Mouse (Mus musculus): ENCODE measurements around the gene Clasp2. TPM values are rescaled to one million over a fixed set of nuclear protein-coding genes. Genes with fewer than 3 reads are reported as not detected.

The Clasp2 gene
- polyA plus RNA-seq, 1 experiment from 2014 or later: 8.7 TPM

DNA sequence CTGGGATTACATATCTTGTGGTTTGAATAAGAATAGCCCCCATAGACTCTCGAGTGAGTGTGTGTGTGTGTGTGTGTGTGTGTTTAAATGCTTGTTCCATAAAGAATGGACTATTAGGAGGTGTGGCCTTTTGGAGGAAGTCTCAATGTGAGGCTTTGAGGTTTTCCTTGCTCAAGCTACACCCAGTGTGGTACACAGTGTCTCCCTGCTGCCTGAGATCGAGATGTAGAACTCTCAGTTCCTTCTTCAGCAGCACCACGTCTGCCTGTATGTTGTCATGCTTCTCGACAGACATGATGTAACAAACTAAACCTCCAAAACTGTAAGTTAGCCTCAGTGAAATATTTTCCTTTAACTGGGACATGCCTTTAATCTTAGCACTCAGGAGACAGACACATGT, 187.3 kb downstream of the Clasp2 start:
- WGBS (ENCODE audit: insufficient replicate concordance): 15% methylated on average over 4 of the region's 4 CpGs
- Histone ChIP-seq H3K9ac (ENCODE audit: low read depth, low read length) (no peak overlapping the region), H3K4me3 (ENCODE audit: low read depth, low read length) (no peak overlapping the region), H3K27ac (ENCODE audit: low read length) (peak overlapping the region; percentile 46), H3K27me3 (ENCODE audit: control insufficient read depth, insufficient read depth, low read depth, low read length) (no peaks in the 10 kb centered on the region), H3K4me1 (ENCODE audit: control insufficient read depth, low read depth, low read length) (peaks cover 17% of the 10 kb centered on the region), H3K4me2 (ENCODE audit: low read depth, low read length) (no peak overlapping the region), H3K9me3 (replicated peaks; ENCODE audit: control insufficient read depth, low read length) (no peaks in the 10 kb centered on the region), H3K36me3 (ENCODE audit: control insufficient read depth, insufficient read depth) (no peaks in the 10 kb centered on the region)
- no peak for ATAC-seq (ENCODE audit: low read depth)

DNA sequence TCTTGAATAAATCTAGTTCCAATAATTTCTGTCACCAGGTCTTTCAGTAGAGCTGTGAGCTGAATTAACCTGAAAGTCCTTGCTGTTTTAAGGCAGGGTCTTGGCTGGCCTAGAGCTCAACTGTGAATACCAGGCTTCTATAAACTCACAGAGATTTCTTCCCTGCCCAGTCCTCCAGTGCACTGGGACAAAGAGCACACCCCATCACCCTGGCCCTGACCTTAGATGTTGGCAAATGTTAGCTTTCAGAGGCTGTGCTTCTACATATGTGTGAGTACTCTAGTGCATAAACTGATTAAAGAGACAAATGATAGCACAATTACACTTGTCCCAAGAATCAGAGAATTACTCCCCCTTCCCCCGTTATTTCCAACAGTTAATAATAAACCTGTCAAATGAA, 188.4 kb downstream of the Clasp2 start:
- Histone ChIP-seq H3K4me2 (ENCODE audit: low read depth, low read length) (peak overlapping the region; percentile 92), H3K4me1 (ENCODE audit: control insufficient read depth, low read depth, low read length) (peaks cover 23% of the 10 kb centered on the region), H3K4me3 (ENCODE audit: low read depth, low read length) (peak overlapping the region; percentile 96), H3K27me3 (ENCODE audit: control insufficient read depth, insufficient read depth, low read depth, low read length) (no peaks in the 10 kb centered on the region), H3K27ac (ENCODE audit: low read length) (peak overlapping the region; percentile 97), H3K36me3 (ENCODE audit: control insufficient read depth, insufficient read depth) (no peaks in the 10 kb centered on the region), H3K9ac (ENCODE audit: low read depth, low read length) (no peak overlapping the region), H3K9me3 (replicated peaks; ENCODE audit: control insufficient read depth, low read length) (no peaks in the 10 kb centered on the region)
- 76% methylated on average over 1 of the region's 1 CpGs for WGBS (ENCODE audit: insufficient replicate concordance)
- ATAC-seq (ENCODE audit: low read depth): no peak

DNA sequence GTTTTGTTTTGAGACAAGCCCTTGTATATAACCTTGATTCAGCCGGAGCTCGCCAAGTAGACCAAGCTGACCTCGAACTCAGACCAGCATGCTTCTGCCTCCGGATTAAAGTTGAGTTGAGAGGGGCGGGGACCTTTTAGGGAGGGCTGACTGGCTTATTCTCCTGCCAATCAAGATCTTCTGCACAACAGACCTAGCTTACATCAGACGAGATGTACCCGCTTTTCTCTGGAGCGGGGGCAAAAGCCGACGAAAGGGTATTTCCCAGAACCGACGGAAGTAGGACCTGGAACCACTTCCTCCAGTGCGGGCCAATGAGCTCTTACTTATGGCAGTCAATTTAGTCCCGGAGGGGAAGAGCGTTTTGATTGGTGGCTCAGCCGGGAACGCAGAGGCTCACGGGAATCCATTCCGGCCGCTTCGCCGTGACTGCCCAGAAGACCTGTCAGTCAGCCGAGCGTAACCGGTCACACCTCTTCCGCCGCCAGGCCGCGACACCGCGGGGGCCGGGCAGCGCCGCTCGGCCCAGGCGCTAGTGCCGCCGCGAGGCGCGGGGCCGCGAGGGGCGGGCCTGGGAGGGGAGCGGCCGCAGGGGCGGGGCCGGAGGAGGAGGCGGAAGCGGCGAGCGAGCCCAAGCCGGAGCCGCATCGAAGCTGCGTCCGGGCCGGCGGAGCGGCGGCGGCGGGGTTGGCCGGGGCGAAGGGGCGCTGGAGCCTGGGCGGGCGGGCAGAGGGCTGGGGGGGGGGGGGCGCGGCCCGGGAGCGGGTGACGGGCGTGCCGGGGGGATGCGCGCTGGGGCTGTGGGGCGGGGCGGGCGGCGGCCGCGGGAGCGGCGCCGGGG, 189.5 kb downstream of the Clasp2 start, which contains the start of gene Ubp1:
Gene Ubp1, plus strand, starts transcription at position 401 of the 841 bp plus-strand sequence.
- WGBS (ENCODE audit: insufficient replicate concordance): under 1% methylated on average over 42 of the region's 86 CpGs

DNA sequence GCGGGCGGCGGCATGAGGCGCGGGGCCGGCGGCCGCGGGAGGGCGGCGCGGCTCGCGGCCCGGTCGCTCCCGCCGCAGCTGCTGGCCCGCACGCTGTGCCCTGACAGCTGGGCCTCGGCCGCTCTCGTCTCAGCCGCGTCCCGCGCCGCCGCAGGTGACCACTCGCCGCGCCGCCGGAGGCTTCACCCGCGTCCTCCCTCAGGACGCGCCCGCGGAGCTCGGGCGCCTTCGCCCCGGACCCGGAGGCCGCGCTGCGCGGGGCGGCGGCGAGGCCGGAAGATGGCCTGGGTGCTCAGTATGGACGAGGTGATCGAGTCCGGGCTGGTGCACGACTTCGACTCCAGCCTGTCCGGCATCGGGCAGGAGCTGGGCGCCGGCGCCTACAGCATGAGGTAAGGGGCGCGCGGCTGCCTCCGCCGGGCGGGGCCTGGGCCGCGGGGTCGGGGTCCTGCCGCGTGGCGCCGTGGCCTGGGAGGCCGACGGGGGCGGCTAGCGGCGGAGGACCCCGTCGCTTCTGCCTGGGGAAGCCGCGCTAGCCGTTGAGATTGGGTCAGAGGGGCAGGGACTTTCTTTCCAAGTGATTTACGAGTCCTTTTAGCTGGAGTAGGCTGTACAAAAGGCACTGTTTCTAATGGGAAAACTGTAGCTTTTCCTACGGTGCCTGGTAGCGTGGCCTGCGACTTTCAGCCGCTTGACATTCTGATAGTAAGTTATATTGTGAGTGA, 190.3 kb downstream of the Clasp2 start:
- H3K9me3 ChIP-seq (replicated peaks; ENCODE audit: control insufficient read depth, low read length): no peaks in the 10 kb centered on the region
- H3K9ac ChIP-seq (ENCODE audit: low read depth, low read length): peak overlapping the region; percentile 99
- under 1% methylated on average over 72 of the region's 91 CpGs for WGBS (ENCODE audit: insufficient replicate concordance)
- peak overlapping the region; percentile 97 for H3K27ac ChIP-seq (ENCODE audit: low read length)
- peak overlapping the region; percentile 79 for H3K4me2 ChIP-seq (ENCODE audit: low read depth, low read length)
- no peaks in the 10 kb centered on the region for H3K27me3 ChIP-seq (ENCODE audit: control insufficient read depth, insufficient read depth, low read depth, low read length)
- H3K4me3 ChIP-seq (ENCODE audit: low read depth, low read length): peak overlapping the region; percentile 96
- ATAC-seq (ENCODE audit: low read depth): peak; percentile 30
- H3K36me3 ChIP-seq (ENCODE audit: control insufficient read depth, insufficient read depth): no peaks in the 10 kb centered on the region
- H3K4me1 ChIP-seq (ENCODE audit: control insufficient read depth, low read depth, low read length): peaks cover 31% of the 10 kb centered on the region

More for the DNA sequence above, 189.5 kb downstream of the Clasp2 start, which contains the start of gene Ubp1:
- peak; percentile 97 for ATAC-seq (ENCODE audit: low read depth)
- Histone ChIP-seq H3K4me1 (ENCODE audit: control insufficient read depth, low read depth, low read length) (peaks cover 31% of the 10 kb centered on the region), H3K4me2 (ENCODE audit: low read depth, low read length) (peak within 1 kb of the TSS; percentile 92), H3K9ac (ENCODE audit: low read depth, low read length) (peak within 1 kb of the TSS; percentile 99), H3K4me3 (ENCODE audit: low read depth, low read length) (peak within 1 kb of the TSS; percentile 96), H3K27me3 (ENCODE audit: control insufficient read depth, insufficient read depth, low read depth, low read length) (no peaks in the 10 kb centered on the region), H3K36me3 (ENCODE audit: control insufficient read depth, insufficient read depth) (no peaks in the 10 kb centered on the region), H3K27ac (ENCODE audit: low read length) (peak within 1 kb of the TSS; percentile 97), H3K9me3 (replicated peaks; ENCODE audit: control insufficient read depth, low read length) (no peaks in the 10 kb centered on the region)

DNA sequence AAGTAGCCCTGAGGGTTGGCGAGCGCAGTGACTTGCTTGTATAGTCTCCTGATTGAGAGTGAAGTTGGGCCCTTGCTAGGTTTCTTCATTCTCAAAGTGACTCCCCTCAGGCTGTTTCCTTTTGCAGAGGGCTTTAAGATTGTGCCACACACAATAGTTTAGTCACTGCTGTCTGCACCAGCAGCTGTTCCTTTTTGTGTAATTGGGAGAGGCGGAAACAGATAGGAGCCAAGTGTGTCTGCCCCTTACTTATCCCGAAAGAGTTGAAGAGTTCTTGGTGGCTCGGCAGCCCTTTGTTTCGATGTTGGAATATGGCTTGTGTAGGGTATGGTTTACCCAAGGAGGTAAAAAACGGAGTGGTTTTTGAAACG, 190.8 kb downstream of the Clasp2 start:
- Histone ChIP-seq H3K27me3 (ENCODE audit: control insufficient read depth, insufficient read depth, low read depth, low read length) (no peaks in the 10 kb centered on the region), H3K9me3 (replicated peaks; ENCODE audit: control insufficient read depth, low read length) (no peaks in the 10 kb centered on the region), H3K4me3 (ENCODE audit: low read depth, low read length) (peak overlapping the region; percentile 96), H3K4me1 (ENCODE audit: control insufficient read depth, low read depth, low read length) (peaks cover 31% of the 10 kb centered on the region), H3K9ac (ENCODE audit: low read depth, low read length) (peak overlapping the region; percentile 99), H3K36me3 (ENCODE audit: control insufficient read depth, insufficient read depth) (no peaks in the 10 kb centered on the region), H3K27ac (ENCODE audit: low read length) (peak overlapping the region; percentile 97), H3K4me2 (ENCODE audit: low read depth, low read length) (peak overlapping the region; percentile 79)
- WGBS (ENCODE audit: insufficient replicate concordance): 1% methylated on average over 8 of the region's 8 CpGs
- ATAC-seq (ENCODE audit: low read depth): no peak

DNA sequence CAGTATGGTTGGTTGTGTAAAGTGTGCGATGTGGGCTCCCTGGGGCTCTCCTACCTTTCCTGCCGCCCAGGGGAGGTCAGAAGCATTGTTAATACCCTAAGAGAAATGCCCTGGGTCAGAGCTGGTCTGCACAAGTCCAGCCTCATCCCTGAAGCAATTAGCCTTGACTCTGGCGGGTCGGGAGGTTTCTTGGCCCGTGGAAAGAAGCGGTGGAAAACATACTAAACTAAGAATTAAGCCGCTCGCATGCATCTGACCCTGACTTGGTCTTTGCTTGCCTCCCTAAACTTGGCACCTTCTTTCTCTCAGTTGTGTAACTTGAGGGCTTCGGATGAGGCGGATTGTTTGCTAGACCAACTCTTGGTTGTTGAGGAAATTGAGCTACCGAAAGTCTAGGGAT, 191.2 kb downstream of the Clasp2 start:
- H3K4me1 ChIP-seq (ENCODE audit: control insufficient read depth, low read depth, low read length): peaks cover 32% of the 10 kb centered on the region
- peak overlapping the region; percentile 96 for H3K4me3 ChIP-seq (ENCODE audit: low read depth, low read length)
- peak overlapping the region; percentile 97 for H3K27ac ChIP-seq (ENCODE audit: low read length)
- H3K4me2 ChIP-seq (ENCODE audit: low read depth, low read length): peak overlapping the region; percentile 79
- H3K36me3 ChIP-seq (ENCODE audit: control insufficient read depth, insufficient read depth): no peaks in the 10 kb centered on the region
- H3K27me3 ChIP-seq (ENCODE audit: control insufficient read depth, insufficient read depth, low read depth, low read length): no peaks in the 10 kb centered on the region
- no peak for ATAC-seq (ENCODE audit: low read depth)
- WGBS (ENCODE audit: insufficient replicate concordance): 11% methylated on average over 11 of the region's 11 CpGs
- no peaks in the 10 kb centered on the region for H3K9me3 ChIP-seq (replicated peaks; ENCODE audit: control insufficient read depth, low read length)
- H3K9ac ChIP-seq (ENCODE audit: low read depth, low read length): peak overlapping the region; percentile 99

DNA sequence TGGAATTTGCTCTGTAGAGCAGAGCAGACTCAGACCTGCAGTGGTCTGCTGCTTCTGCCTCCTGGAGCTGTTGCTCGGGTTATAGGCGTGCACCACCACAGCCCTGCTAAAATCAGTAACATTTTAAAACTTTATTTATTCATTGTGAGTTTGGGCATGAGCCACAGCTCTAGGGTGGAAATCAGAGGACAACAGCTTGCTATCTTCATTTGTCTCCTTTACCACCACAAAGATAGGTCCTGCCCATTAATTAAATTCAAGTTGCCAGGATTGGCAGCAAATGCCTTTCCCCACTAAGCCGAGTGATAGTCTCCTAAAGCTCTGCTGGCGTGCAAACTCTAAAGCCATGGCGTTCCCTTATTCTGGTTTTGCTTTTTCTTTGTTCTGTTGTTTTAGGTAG, 194.4 kb downstream of the Clasp2 start:
- Histone ChIP-seq H3K27ac (ENCODE audit: low read length) (0 out of 2 replicates have a peak overlapping the region, but pooled peaks have one; percentile 13), H3K36me3 (ENCODE audit: control insufficient read depth, insufficient read depth) (no peaks in the 10 kb centered on the region), H3K4me2 (ENCODE audit: low read depth, low read length) (no peak overlapping the region), H3K4me3 (ENCODE audit: low read depth, low read length) (no peak overlapping the region), H3K4me1 (ENCODE audit: control insufficient read depth, low read depth, low read length) (peaks cover 52% of the 10 kb centered on the region), H3K9me3 (replicated peaks; ENCODE audit: control insufficient read depth, low read length) (no peaks in the 10 kb centered on the region), H3K9ac (ENCODE audit: low read depth, low read length) (peak overlapping the region; percentile 10; the same call in 1 of the 2 replicates), H3K27me3 (ENCODE audit: control insufficient read depth, insufficient read depth, low read depth, low read length) (no peaks in the 10 kb centered on the region)
- WGBS (ENCODE audit: insufficient replicate concordance): 41% methylated on average over 5 of the region's 5 CpGs
- ATAC-seq (ENCODE audit: low read depth): no peak

DNA sequence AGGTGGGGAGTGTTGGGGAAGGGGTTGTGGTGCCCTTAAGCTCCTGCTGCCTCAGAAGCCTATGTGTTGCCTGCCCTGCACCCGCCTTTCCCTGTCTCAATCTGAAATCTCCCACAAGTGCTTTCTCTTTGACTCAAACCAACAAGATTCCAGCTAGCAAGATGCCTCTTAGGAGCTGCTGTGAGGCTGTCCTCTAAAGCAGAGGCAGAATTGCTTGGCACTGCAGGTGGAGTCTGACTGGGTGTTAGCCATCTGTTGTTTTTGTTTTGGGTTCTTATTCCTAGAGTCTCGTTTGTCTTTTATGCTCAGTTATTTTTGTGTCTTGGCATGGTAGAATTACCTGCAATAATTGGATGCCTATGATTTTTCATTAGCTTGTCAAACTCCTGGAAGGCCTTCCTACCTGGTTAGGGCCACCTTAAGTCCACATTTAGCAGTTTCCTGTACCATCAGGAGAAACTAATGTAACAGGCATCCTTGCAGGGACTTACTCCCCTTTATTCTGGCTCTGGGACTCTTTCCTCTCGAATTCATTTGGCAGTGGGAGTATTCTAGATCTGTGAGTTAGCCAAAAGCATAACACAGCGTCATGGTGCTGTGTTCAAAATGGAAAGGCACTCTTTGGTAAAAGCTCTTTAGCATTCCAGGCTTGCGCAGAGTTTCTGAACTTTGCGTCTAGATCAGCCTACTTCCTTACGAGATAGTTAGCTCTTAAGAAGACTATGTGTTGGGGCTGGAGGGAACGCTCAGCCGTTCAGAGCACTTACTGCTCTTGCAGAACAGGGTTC, 198.0 kb downstream of the Clasp2 start:
- Histone ChIP-seq H3K4me3 (ENCODE audit: low read depth, low read length) (no peak overlapping the region), H3K36me3 (ENCODE audit: control insufficient read depth, insufficient read depth) (no peaks in the 10 kb centered on the region), H3K4me1 (ENCODE audit: control insufficient read depth, low read depth, low read length) (peaks cover 72% of the 10 kb centered on the region), H3K27ac (ENCODE audit: low read length) (peak overlapping the region; percentile 93), H3K4me2 (ENCODE audit: low read depth, low read length) (no peak overlapping the region), H3K9me3 (replicated peaks; ENCODE audit: control insufficient read depth, low read length) (no peaks in the 10 kb centered on the region), H3K27me3 (ENCODE audit: control insufficient read depth, insufficient read depth, low read depth, low read length) (no peaks in the 10 kb centered on the region), H3K9ac (ENCODE audit: low read depth, low read length) (no peak overlapping the region)
- 79% methylated on average over 9 of the region's 9 CpGs for WGBS (ENCODE audit: insufficient replicate concordance)
- no peak for ATAC-seq (ENCODE audit: low read depth)

Data from liver, embryonic 16.5 days (tissue).